Mouse (Mus musculus): ENCODE data around the gene Tmem252.

Tmem252 gene

GRCm38 (mm10) chr19:24673762-24674161, at the start of gene Tmem252:
TSS of gene Tmem252 (plus strand) at chr19:24674008.
- DNase-seq (ENCODE audit: low read depth, low spot score): no peak

GRCm38 (mm10) chr19:24628049-24628448, 45.8 kb upstream of the Tmem252 start:
- no peak for DNase-seq (ENCODE audit: low read depth, low spot score)

- no peak for DNase-seq (ENCODE audit: low read depth, low spot score)
These were observed 40.8 kb upstream of the Tmem252 start for GRCm38 (mm10) chr19:24633008-24633407.

GRCm38 (mm10) chr19:24634602-24635001, 39.2 kb upstream of the Tmem252 start:
- DNase-seq (ENCODE audit: low read depth, low spot score): no peak

GRCm38 (mm10) chr19:24636616-24637015, 37.2 kb upstream of the Tmem252 start:
- no peak for DNase-seq (ENCODE audit: low read depth, low spot score)

- no peak for DNase-seq (ENCODE audit: low read depth, low spot score)
These were observed 35.8 kb upstream of the Tmem252 start for GRCm38 (mm10) chr19:24637988-24638387.

DNA sequence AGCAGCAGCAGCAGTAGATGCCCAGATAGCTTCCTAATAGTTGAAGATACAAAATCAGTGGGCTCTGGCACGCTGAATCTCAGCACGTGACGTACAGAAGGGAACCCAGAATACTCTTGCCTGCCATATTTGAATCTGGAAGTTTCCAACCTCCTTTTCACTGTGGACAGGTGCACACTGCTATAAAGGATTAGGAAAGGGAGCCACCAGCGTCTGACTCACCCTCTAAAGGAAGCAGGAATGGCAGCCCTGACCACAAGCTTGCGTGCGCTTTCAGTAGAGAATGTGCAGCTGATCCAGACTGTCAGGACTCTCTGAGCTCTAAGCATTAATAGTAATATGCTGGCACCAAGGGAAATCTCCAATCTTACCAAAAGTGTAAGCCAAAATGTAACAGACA, 32.8 kb upstream of the Tmem252 start:
- no peak for DNase-seq (ENCODE audit: low read depth, low spot score)

GRCm38 (mm10) chr19:24644971-24645370, 28.8 kb upstream of the Tmem252 start:
- DNase-seq (ENCODE audit: low read depth, low spot score): no peak

DNA sequence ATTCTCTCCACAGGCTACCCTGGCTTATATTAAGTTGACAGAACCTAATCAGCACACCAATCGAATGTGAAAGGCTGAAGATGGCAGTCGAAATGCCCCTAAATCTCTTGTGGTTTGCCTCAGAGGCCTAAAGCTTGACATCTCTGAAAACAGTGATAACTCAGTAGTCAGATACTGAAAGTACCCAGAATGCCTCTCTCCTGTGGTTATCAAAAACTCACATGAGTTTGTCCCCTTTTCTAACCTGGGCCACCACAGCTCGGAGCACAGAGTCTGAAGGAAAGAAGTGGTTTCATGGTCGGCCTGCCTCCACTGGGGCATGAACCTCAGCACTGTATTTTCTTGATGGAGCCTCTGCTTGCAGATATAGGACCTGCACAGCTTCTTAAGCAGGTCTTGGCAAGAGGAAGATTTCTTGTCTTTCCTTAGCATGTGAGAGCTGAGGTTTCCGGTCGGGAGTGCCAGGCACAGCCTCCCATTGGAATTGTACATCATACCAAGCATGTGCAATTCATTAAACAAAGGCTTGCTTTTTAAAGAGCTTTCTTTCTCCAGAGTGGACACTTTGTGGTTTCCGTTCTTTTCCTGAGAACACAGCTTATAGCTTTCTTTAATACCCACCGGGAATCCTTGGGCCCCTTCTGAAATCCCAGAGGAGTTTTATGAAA, 27.5 kb upstream of the Tmem252 start:
- DNase-seq (ENCODE audit: low read depth, low spot score): no peak

DNA sequence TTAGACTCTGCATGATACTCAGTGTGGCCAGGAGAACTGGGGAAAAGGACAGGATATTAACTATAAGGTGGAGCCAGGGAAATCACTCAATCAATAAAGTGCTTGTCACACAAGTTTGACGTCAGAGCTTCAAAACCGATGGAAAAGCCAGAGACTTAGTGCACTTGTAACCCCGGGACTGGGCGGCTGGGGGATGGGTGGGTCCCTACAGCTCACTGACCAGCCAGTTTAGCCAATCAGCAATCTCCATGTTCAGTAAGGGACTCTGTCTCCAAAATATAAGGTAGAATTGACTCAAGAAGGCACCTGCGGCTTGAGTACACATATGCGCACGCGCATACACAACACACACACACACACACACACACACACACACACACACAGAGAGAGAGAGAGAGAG, 25.8 kb upstream of the Tmem252 start:
- DNase-seq (ENCODE audit: low read depth, low spot score): no peak

- DNase-seq (ENCODE audit: low read depth, low spot score): no peak
These were observed 23.4 kb upstream of the Tmem252 start for GRCm38 (mm10) chr19:24650428-24650827.

- no peak for DNase-seq (ENCODE audit: low read depth, low spot score)
These were observed 22.2 kb upstream of the Tmem252 start for GRCm38 (mm10) chr19:24651595-24651994.

GRCm38 (mm10) chr19:24652342-24653019, 21.3 kb upstream of the Tmem252 start:
- DNase-seq (ENCODE audit: low read depth, low spot score): no peak

- DNase-seq (ENCODE audit: low read depth, low spot score): no peak
These were observed 20.5 kb upstream of the Tmem252 start for GRCm38 (mm10) chr19:24653230-24653799.

DNA sequence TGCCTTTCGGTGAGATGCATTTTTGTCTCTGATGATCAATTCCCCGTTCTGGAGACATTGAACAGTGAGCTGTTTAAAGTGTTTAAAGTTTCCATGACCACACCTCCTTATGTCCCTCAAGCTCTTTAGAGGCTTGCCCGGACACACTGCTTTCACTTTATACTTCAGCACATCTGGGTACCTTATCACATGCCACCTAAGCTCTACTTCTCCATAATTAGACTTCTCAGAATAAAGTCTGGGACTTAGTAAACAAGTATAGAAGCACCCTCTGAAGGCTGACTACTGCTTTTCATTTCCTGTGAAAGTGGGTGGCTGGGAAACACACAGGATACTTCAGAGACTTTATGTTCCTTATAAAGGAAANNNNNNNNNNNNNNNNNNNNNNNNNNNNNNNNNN, 16.8 kb upstream of the Tmem252 start:
- DNase-seq (ENCODE audit: low read depth, low spot score): no peak

- DNase-seq (ENCODE audit: low read depth, low spot score): no peak
These were observed 11.5 kb upstream of the Tmem252 start for GRCm38 (mm10) chr19:24662346-24662745.

- DNase-seq (ENCODE audit: low read depth, low spot score): no peak
These were observed 8.0 kb upstream of the Tmem252 start for GRCm38 (mm10) chr19:24665771-24666170.

- DNase-seq (ENCODE audit: low read depth, low spot score): no peak
These were observed 6.3 kb upstream of the Tmem252 start for GRCm38 (mm10) chr19:24667527-24667926.

DNA sequence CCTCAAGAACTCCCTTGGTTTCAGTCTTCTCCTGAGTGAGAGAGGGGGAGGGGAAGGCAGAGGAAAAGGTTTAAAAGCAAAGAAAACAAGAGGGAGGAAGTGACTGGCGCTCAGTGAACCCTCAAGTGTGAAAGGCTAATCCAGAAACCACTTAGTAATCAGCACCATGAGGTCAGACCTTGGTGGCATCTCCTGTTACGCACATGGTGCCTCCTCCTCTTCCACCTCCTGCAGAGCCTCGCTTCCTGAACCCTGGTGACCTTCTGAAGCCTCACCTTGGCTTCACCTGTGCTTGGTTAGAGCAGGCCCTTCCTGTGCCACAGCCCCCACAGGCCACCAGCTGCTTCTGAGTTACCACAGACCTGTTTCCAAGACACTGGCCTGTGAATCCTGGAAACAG, 2.2 kb upstream of the Tmem252 start:
- no peak for DNase-seq (ENCODE audit: low read depth, low spot score)

DNA sequence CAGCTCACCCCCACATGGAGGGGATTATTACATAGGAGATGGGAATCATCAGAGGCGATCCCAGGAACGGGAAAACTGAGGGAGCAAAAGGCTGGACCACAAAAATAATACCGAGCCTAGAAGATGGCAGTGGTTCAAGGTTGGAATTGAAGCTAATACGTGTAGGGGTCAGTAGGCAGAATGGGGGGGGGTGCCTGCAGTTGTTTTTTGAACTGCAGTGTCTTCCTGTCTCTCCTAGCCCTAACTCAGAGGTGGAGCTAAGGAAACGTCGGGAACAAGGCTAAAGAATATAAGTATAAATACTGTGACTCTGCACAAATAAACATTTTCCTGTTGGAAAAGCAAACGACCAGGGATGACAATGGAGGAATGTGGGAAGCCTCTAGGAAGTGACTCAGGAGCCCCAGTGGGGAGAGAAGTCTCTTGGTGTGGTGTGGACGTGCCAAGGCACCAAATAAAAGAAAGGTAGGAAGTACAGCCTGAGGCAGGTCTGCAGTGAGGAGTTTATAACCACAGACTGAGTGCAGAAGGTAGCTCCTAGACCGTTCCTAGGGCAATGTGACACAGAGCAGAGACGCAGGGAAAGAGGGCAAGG, 1.3 kb upstream of the Tmem252 start:
- DNase-seq (ENCODE audit: low read depth, low spot score): no peak

DNA sequence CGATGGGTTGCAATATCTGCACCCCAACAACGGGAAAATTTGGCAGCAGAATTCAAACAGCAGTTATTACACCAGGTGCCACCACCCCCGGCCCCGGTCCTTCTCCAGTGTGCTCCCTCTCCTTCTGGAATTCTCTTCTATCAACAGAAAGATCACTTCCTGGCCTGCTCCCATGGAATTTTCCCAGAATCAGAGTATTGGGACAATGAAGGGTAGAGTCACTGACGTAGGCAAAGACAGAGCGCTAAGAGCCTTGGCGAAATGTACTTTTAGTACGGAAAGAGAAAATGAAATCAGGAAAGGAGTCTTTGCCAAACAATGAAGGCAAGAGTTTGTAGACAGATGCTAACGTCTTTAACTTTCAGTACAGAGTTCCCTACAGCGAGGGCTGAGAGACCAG, 477 bp upstream of the Tmem252 start:
- no peak for DNase-seq (ENCODE audit: low read depth, low spot score)

DNA sequence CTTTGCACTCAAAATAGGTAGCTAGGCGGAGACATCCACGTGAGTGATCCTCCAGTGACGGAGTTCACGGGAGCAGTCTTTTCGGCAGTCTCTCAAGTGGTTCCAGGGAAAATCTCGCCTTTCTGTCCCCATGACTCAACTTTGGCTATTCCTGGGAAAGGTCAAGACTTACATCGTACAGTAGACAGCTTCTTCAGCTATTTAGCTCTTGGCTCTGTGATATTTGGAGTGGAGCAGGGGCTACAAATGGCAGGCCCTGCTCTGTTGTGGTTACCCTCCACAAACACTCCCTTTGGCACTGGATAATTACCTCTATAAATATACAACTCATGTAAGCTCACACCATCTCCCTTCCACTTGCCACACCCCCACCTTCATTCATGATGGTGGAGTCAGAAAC, 2.6 kb downstream of the Tmem252 start:
- DNase-seq (ENCODE audit: low read depth, low spot score): no peak
